Mouse (Mus musculus): ENCODE results near the gene Fbxl17. TPM values are rescaled to one million over a fixed set of nuclear protein-coding genes. Genes with fewer than 3 reads are reported as not detected.

Fbxl17 gene
- total and polyA plus RNA-seq, 2 experiments from 2014 or later = 13.1 to 22.3 TPM

DNA sequence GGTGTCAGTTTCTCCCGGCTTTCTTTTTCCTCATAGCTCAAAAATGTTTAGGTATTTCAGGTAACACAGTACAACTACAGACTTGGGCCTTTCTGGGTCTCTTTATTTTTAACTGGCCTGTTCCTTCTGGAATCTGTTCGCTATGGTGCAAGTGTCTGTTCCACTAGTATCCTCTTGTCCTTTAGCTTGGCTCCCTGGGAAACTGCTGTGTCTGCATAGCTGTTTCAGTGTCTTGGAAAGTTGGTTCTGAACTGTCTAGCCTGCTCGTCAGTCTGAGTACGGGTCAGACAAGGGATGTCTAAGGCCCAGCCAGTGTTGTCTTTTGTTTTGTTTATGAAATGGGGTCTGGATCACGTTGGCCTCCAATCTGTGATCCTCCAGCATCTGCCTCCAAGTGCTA, 3.7 kb downstream of the Fbxl17 start:
- no peak overlapping the region for H3K27ac ChIP-seq
- TF ChIP-seq CTCF (IDR thresholded peaks at IDR 0.05; ENCODE audit: low read depth) = no peak
- no peak overlapping the region for H3K9ac ChIP-seq (replicated peaks; ENCODE audit: low read length)
- H3K4me3 ChIP-seq (ENCODE audit: low read length) = no peak overlapping the region
- no peaks in the 10 kb centered on the region for H3K27me3 ChIP-seq (ENCODE audit: insufficient read depth, low read length)
- peak overlapping the region; percentile 16; the same call in 1 of the 2 replicates for H3K4me2 ChIP-seq (ENCODE audit: low read depth, low read length)
- ATAC-seq (no peak), DNase-seq (ENCODE audit: low spot score) (no peak)
- H3K9me3 ChIP-seq (ENCODE audit: low read length) = no peaks in the 10 kb centered on the region
- whole genome bisulfite sequencing = 42% methylated on average over 5 of the region's 5 CpGs
- no peaks in the 10 kb centered on the region for H3K36me3 ChIP-seq (ENCODE audit: insufficient read depth, low read length)
- peaks cover 14% of the 10 kb centered on the region for H3K4me1 ChIP-seq (ENCODE audit: insufficient read depth, low read length)

DNA sequence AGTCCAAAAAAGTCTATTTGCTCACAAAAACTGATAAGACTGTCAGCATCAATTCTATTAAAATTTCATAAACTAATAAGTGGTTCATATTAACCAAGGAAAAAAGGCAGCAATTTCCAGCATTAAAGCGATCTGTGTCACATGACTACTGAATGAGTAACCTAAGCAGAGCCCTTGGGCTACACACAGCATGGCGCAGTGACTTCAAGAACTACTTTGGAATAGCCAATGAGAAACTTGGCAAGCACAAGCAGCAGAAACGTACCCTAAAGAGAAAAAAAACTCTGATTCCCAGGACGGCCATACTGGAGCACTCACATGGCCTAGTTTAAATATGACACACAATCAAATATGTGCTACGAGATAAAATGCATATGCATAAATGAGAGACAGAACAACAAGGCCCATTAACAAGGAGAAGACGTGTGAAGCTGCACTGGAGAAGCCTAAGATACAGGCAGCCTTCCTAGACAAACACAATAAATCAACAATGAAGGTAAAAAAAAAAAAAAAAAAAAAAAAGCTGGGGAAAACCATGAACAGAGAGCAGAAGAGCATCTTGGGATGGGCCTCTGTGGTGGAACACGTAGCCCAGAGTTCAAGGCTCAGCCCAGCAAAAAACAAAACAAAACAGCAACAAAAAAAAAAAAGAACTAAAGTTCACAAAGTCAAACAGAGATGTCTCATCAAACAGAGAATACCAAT, 5.8 kb downstream of the Fbxl17 start:
- ATAC-seq (no peak), DNase-seq (ENCODE audit: low spot score) (no peak)
- H3K4me1 ChIP-seq (ENCODE audit: insufficient read depth, low read length) = peaks cover 14% of the 10 kb centered on the region

DNA sequence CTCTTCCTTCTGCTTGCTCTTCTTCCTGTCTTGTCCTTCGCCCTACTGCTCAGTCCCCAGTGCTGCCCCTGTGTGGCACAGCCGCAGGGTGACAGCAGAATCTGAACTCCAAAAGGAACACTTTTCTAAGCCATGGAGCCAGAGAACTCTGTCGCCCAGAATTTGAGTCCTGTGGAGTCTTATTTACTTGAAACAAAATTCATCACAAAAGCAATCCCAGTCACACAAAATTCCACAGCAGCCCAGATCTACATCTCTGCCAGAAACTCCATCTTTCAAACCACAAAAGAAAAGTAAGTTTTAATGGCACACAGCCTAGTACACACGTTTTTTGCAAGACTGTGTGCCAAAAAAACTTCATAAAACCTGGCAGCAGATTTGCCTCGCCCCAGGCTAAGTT, 6.5 kb downstream of the Fbxl17 start:
- peak; percentile 70 for TF ChIP-seq CTCF (IDR thresholded peaks at IDR 0.05; ENCODE audit: low read depth)
- Histone ChIP-seq H3K4me3 (ENCODE audit: low read length) (no peak overlapping the region), H3K9ac (replicated peaks; ENCODE audit: low read length) (no peak overlapping the region), H3K36me3 (ENCODE audit: insufficient read depth, low read length) (no peaks in the 10 kb centered on the region), H3K27me3 (ENCODE audit: insufficient read depth, low read length) (no peaks in the 10 kb centered on the region), H3K4me1 (ENCODE audit: insufficient read depth, low read length) (peaks cover 11% of the 10 kb centered on the region), H3K4me2 (ENCODE audit: low read depth, low read length) (peak overlapping the region; percentile 37), H3K27ac (peak overlapping the region; percentile 45; the same call in 1 of the 2 replicates), H3K9me3 (ENCODE audit: low read length) (no peaks in the 10 kb centered on the region)
- 21% methylated on average over 5 of the region's 5 CpGs for WGBS
- peak; percentile 83; the same call in 1 of the 2 replicates for ATAC-seq
- DNase-seq (ENCODE audit: low spot score) = peak; percentile 57

More for the DNA sequence above, 5.8 kb downstream of the Fbxl17 start:
- WGBS = 46% methylated on average over 7 of the region's 7 CpGs
- H3K36me3 ChIP-seq (ENCODE audit: insufficient read depth, low read length) = no peaks in the 10 kb centered on the region
- TF ChIP-seq CTCF (IDR thresholded peaks at IDR 0.05; ENCODE audit: low read depth) = no peak
- no peak overlapping the region for H3K27ac ChIP-seq
- no peak overlapping the region for H3K9ac ChIP-seq (replicated peaks; ENCODE audit: low read length)
- no peak overlapping the region for H3K4me3 ChIP-seq (ENCODE audit: low read length)
- no peaks in the 10 kb centered on the region for H3K27me3 ChIP-seq (ENCODE audit: insufficient read depth, low read length)
- no peak overlapping the region for H3K4me2 ChIP-seq (ENCODE audit: low read depth, low read length)
- no peaks in the 10 kb centered on the region for H3K9me3 ChIP-seq (ENCODE audit: low read length)

DNA sequence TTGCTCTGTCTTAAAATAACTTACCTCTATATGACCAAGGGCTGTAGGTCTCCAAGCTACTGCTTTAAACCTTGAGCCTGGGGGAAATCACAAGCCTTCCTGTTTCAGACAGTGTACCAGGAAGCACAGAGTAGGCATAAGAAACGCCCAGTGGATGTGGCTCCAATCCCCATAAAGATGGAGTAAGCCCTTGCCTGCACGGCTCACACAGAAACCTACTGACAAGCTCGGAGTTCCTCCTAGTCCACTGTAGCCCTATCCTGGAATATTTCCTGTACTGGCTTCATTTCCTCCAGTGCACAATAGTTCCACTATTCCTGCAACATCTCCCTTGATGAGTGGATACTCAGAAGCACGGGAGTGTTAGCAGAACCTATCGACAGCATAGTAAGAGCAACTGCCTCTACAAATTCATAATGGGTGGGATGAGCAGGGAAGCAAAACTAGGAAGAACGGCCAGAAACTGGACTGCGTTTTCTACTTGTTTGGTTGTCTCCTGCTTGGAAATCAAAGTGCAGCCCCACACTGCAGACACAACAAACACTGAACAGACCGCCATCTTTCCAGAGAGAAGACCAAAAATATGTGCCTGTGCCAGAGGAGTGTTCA, 7.0 kb downstream of the Fbxl17 start:
- Histone ChIP-seq H3K36me3 (ENCODE audit: insufficient read depth, low read length) (no peaks in the 10 kb centered on the region), H3K27ac (peak overlapping the region; percentile 45)

DNA sequence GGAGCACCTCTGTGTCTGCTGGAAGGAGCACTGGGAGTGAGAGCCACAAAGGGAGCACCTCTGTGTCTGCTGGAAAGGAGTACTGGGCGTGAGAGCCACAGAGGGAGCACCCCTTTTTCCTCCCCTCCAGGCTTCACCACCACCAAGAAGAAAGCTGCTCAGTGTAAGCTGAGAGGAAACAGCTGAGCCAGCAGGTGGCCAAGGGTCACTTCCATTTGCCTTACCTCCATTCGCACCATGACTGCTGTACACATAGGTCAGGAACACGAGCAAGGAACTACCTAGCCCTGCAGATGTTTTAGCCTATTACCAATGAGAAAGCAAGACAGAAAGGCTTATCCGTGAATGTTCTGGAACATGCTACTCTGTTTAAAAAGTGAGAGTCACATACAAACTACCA, 10.3 kb downstream of the Fbxl17 start:
- Histone ChIP-seq H3K27ac (no peak overlapping the region), H3K9me3 (ENCODE audit: low read length) (no peaks in the 10 kb centered on the region), H3K4me3 (ENCODE audit: low read length) (no peak overlapping the region), H3K36me3 (ENCODE audit: insufficient read depth, low read length) (no peaks in the 10 kb centered on the region), H3K9ac (replicated peaks; ENCODE audit: low read length) (no peak overlapping the region), H3K4me2 (ENCODE audit: low read depth, low read length) (no peak overlapping the region), H3K27me3 (ENCODE audit: insufficient read depth, low read length) (no peaks in the 10 kb centered on the region), H3K4me1 (ENCODE audit: insufficient read depth, low read length) (peaks cover 5% of the 10 kb centered on the region; the same call in 1 of the 2 replicates)
- no peak for DNase-seq (ENCODE audit: low spot score)
- 85% methylated on average over 4 of the region's 4 CpGs for WGBS
- no peak for ATAC-seq
- TF ChIP-seq CTCF (IDR thresholded peaks at IDR 0.05; ENCODE audit: low read depth) = no peak

More for the DNA sequence above, 7.0 kb downstream of the Fbxl17 start:
- ATAC-seq (no peak), DNase-seq (ENCODE audit: low spot score) (no peak)
- Histone ChIP-seq H3K9me3 (ENCODE audit: low read length) (no peaks in the 10 kb centered on the region), H3K4me1 (ENCODE audit: insufficient read depth, low read length) (peaks cover 7% of the 10 kb centered on the region), H3K9ac (replicated peaks; ENCODE audit: low read length) (0 out of 2 replicates have a peak overlapping the region, but pooled peaks have one; percentile 21), H3K4me2 (ENCODE audit: low read depth, low read length) (peak overlapping the region; percentile 37), H3K27me3 (ENCODE audit: insufficient read depth, low read length) (no peaks in the 10 kb centered on the region), H3K4me3 (ENCODE audit: low read length) (0 out of 2 replicates have a peak overlapping the region, but pooled peaks have one; percentile 2)
- WGBS = 70% methylated on average over 8 of the region's 8 CpGs
- no peak for TF ChIP-seq CTCF (IDR thresholded peaks at IDR 0.05; ENCODE audit: low read depth)

DNA sequence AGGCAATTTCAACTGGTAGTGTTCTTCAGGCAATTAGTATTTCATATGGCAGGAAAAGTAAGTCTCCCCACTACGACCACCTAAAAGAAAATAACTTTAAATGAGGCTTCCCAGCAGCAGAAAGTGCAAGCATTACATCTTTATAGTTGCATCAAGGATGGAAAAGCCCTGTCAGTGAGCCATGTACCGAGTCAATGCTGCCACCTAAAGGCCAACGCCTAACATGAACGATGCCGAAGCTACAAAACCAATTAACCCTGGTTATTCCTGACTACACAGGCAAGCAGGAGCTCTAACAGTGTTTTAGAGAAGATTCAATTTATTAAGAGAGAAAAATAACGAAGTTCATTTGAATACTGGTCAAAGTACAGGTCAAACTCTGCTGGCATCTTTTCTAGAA, 32.0 kb downstream of the Fbxl17 start:
- ATAC-seq (0 out of 2 replicates have a peak, but pooled peaks have one; percentile 43), DNase-seq (ENCODE audit: low spot score) (peak; percentile 88)
- H3K9ac ChIP-seq (replicated peaks; ENCODE audit: low read length) = no peak overlapping the region
- WGBS = 5% methylated on average over 6 of the region's 6 CpGs
- H3K9me3 ChIP-seq (ENCODE audit: low read length) = no peaks in the 10 kb centered on the region
- no peak overlapping the region for H3K4me3 ChIP-seq (ENCODE audit: low read length)
- peak; percentile 91 for TF ChIP-seq CTCF (IDR thresholded peaks at IDR 0.05; ENCODE audit: low read depth)
- no peaks in the 10 kb centered on the region for H3K27me3 ChIP-seq (ENCODE audit: insufficient read depth, low read length)
- H3K36me3 ChIP-seq (ENCODE audit: insufficient read depth, low read length) = no peaks in the 10 kb centered on the region
- no peaks in the 10 kb centered on the region for H3K4me1 ChIP-seq (ENCODE audit: insufficient read depth, low read length)
- no peak overlapping the region for H3K4me2 ChIP-seq (ENCODE audit: low read depth, low read length)
- no peak overlapping the region for H3K27ac ChIP-seq
